Mouse (Mus musculus) kidney, postnatal 0 days (tissue): ENCODE measurements around the gene Mapkbp1. TPM values are rescaled to one million over a fixed set of nuclear protein-coding genes. Genes with fewer than 3 reads are reported as not detected.

Source experiments
- ATAC-seq: fragments of 200-750 bp; cut with Nextera tagmentation; replicated peaks from 2 replicates; pipeline ENCODE4 v1.8.0; 2017; ENCODE audit warnings: low read depth, moderate number of reproducible peaks, moderate TSS enrichment, moderate library complexity; ENCODE audit not compliant: low FRiP score
- DNase-seq: peaks from one replicate; pipeline ENCODE4 v3.0.0-alpha.2; 2016; ENCODE audit warnings: low spot score
- H3K27ac ChIP-seq: fragments of 300-500 bp; sonication (generic); 2 replicates; pipeline ENCODE4 v1.5.1; 2014; ENCODE audit warnings: mild to moderate bottlenecking
- H3K27me3 ChIP-seq: fragments of 300-500 bp; sonication (generic); 2 replicates; pipeline ENCODE4 v1.6.1; 2014; ENCODE audit warnings: low read length, mixed read lengths; ENCODE audit not compliant: insufficient read depth
- H3K36me3 ChIP-seq: fragments of 300-500 bp; sonication (generic); 2 replicates; pipeline ENCODE4 v1.6.1; 2014; ENCODE audit warnings: low read length, mixed read lengths; ENCODE audit not compliant: insufficient read depth
- H3K4me1 ChIP-seq: fragments of 300-500 bp; sonication (generic); replicated peaks from 2 replicates; pipeline ENCODE4 v1.6.1; 2014; ENCODE audit warnings: antibody characterized with exemption, low read length, mixed read lengths; ENCODE audit not compliant: insufficient read depth
- H3K4me2 ChIP-seq: fragments of 300-500 bp; sonication (generic); 2 replicates; pipeline ENCODE4 v1.6.1; 2014; ENCODE audit warnings: mild to moderate bottlenecking, low read length, moderate library complexity, mixed read lengths
- H3K4me3 ChIP-seq: fragments of 300-500 bp; sonication (generic); replicated peaks from 2 replicates; pipeline ENCODE4 v1.5.1; 2014; ENCODE audit warnings: low read depth, low read length
- H3K9ac ChIP-seq: fragments of 300-500 bp; sonication (generic); 2 replicates; pipeline ENCODE4 v1.6.1; 2014; ENCODE audit warnings: low read depth, low read length
- H3K9me3 ChIP-seq: fragments of 300-500 bp; sonication (generic); replicated peaks from 2 replicates; pipeline ENCODE4 v1.6.1; 2016; ENCODE audit warnings: low read length, inconsistent platforms, mixed read lengths
- CTCF ChIP-seq: IDR thresholded peaks from 2 replicates; pipeline ENCODE4 v1.5.1; 2016; ENCODE audit warnings: antibody characterized with exemption, low read depth, mild to moderate bottlenecking, moderate library complexity
- whole genome bisulfite sequencing: fragments of 180-500 bp; shearing (Covaris S2); extraction: QIAGEN DNeasy Blood & Tissue Kit; methylation state at CpG from one replicate; pipeline ENCODE4 v1.1.7; 2014; 5-methylcytosine and 5-hydroxymethylcytosine counted together
- microRNA-seq: library from miRNA; unstranded; fragments of <30 nt; microRNA quantifications from one replicate; pipeline ENCODE4, GENCODE M21; 2016
- polyA plus RNA-seq: library from polyadenylated mRNA; unstranded; fragments of >200 nt; fragmentation: Nextera tagmentation; extraction: Ambion mirVana; gene quantifications from 2 replicates; pipeline ENCODE4 v1.2.1, GENCODE M21; 2015

Gene Mapkbp1
- polyA plus RNA-seq, 1 experiment from 2014 or later, result 1.9 TPM

- H3K4me3 ChIP-seq, result no peak overlapping the region
- no peaks in the 10 kb centered on the region for H3K36me3 ChIP-seq
- TF ChIP-seq CTCF, result no peak
- no peak overlapping the region for H3K4me2 ChIP-seq
- no peak overlapping the region for H3K9ac ChIP-seq
- H3K27me3 ChIP-seq, result no peaks in the 10 kb centered on the region
- ATAC-seq (no peak), DNase-seq (no peak)
- H3K27ac ChIP-seq, result no peak overlapping the region
- WGBS, result 90% methylated on average over 10 of the region's 10 CpGs
- no peaks in the 10 kb centered on the region for H3K9me3 ChIP-seq
- 0 out of 2 replicates have a peak, but pooled peaks cover 5% of the 10 kb centered on the region for H3K4me1 ChIP-seq
These were observed 92.7 kb downstream of the Mapkbp1 start for GRCm38 (mm10) chr2:120065243-120065642.

GRCm38 (mm10) chr2:120066224-120066623 is 93.7 kb downstream of the Mapkbp1 start:
- no peak for ATAC-seq
- no peak for DNase-seq
- Histone ChIP-seq H3K4me3 (no peak overlapping the region), H3K27me3 (no peaks in the 10 kb centered on the region), H3K4me1 (0 out of 2 replicates have a peak, but pooled peaks cover 2% of the 10 kb centered on the region), H3K9ac (no peak overlapping the region), H3K36me3 (no peaks in the 10 kb centered on the region), H3K9me3 (no peaks in the 10 kb centered on the region), H3K27ac (no peak overlapping the region), H3K4me2 (no peak overlapping the region)
- TF ChIP-seq CTCF, result no peak
- 78% methylated on average over 3 of the region's 3 CpGs for WGBS

- no peaks in the 10 kb centered on the region for H3K27me3 ChIP-seq
- no peak overlapping the region for H3K27ac ChIP-seq
- H3K36me3 ChIP-seq, result no peaks in the 10 kb centered on the region
- no peaks in the 10 kb centered on the region for H3K9me3 ChIP-seq
- no peak overlapping the region for H3K4me3 ChIP-seq
- TF ChIP-seq CTCF, result peak; percentile 77
- no peak overlapping the region for H3K4me2 ChIP-seq
- WGBS, result 47% methylated on average over 16 of the region's 16 CpGs
- DNase-seq, result peak; percentile 81
- no peaks in the 10 kb centered on the region for H3K4me1 ChIP-seq
- H3K9ac ChIP-seq, result no peak overlapping the region
- ATAC-seq, result peak; percentile 52; the same call in 1 of the 2 replicates
These were observed 96.3 kb downstream of the Mapkbp1 start for GRCm38 (mm10) chr2:120068555-120069465.

DNA sequence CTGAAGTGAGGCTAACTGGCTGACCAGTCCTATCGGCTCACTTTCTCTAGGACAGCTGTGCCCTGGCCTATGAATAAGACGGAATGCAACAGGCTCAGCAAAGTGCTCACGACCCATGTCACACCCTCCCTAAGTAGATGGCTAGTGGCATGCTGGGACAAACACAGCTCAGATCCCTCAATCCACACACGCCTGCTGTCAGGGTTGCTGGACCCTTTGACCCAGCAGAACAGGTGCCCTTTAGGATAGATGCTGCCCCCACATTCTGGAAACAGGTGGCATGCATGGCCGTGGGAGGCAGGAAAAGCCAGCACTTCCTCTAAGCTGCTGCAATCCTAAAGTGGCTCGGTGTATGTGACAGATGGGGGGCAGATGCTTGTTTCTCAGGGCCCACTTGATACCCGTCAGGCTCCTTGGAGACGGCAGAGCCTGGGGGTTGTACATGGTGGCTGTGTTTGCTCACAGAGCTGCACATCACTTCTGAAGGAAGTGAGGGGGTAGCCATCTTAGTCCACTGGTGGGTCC is 97.0 kb downstream of the Mapkbp1 start:
- WGBS, result 64% methylated on average over 8 of the region's 8 CpGs
- H3K9ac ChIP-seq, result no peak overlapping the region
- no peaks in the 10 kb centered on the region for H3K9me3 ChIP-seq
- TF ChIP-seq CTCF, result no peak
- no peaks in the 10 kb centered on the region for H3K4me1 ChIP-seq
- no peak overlapping the region for H3K27ac ChIP-seq
- H3K4me3 ChIP-seq, result no peak overlapping the region
- no peak for DNase-seq
- no peak for ATAC-seq
- no peaks in the 10 kb centered on the region for H3K27me3 ChIP-seq
- no peaks in the 10 kb centered on the region for H3K36me3 ChIP-seq
- no peak overlapping the region for H3K4me2 ChIP-seq

DNA sequence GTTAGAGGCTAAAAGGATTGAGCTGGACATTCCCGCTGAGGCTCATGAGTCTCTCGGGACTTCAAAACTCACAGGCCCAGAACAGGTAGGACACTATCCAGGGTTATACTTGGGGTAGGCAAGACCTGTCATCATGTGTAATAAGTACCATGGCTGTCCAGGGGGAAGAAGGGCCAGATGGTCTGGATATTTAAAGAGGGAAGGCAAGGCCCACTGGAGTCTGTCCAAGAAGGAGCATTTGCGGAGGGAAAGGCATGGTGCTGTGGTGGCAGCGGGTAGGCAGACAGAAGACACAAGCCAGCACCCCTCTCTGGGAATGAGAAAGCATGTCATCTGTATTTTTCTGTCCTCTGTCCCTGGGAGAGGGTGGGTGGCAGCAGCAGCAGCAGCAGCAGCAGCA is 101.6 kb downstream of the Mapkbp1 start:
- H3K4me1 ChIP-seq, result peaks cover 6% of the 10 kb centered on the region; the same call in 1 of the 2 replicates
- ATAC-seq, result no peak
- TF ChIP-seq CTCF, result no peak
- WGBS, result 92% methylated on average over 4 of the region's 4 CpGs
- DNase-seq, result no peak
- no peak overlapping the region for H3K4me3 ChIP-seq
- H3K9ac ChIP-seq, result no peak overlapping the region
- H3K27me3 ChIP-seq, result 0 out of 2 replicates have a peak, but pooled peaks cover 5% of the 10 kb centered on the region
- no peaks in the 10 kb centered on the region for H3K36me3 ChIP-seq
- H3K4me2 ChIP-seq, result no peak overlapping the region
- no peak overlapping the region for H3K27ac ChIP-seq
- no peaks in the 10 kb centered on the region for H3K9me3 ChIP-seq

DNA sequence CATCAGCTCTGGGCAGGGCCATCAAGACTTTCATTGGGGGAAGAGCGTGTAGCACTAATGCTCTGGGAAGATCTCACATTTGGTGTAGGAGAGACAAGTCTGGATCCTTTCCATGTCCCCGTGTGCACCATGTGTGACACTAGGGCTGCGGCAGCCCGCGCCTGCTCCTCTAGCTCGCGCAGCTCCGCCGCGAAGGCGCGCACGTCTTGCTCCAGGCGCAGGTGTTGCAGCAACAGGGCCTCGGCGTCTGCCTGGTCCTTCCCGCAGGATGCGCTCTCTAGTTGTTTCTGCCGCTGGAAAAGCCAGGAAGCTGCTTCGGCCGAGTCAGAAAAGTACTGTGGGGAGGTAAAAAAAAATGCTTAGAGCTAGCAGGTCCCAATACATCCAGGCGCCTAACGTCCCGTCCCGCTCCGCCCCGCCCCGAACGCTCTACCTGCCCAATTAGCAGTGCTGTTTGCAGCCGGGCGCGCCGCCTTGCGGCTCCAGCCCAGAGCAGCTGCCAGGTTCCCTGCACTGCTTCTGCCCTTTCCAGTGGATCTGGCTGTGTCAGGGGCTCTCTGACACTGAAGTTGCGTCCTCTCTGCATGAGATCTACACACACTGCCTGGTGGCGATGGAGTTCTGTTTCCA is 103.7 kb downstream of the Mapkbp1 start:
- Histone ChIP-seq H3K4me1 (peaks cover 6% of the 10 kb centered on the region; the same call in 1 of the 2 replicates), H3K9me3 (no peaks in the 10 kb centered on the region), H3K27ac (no peak overlapping the region), H3K27me3 (0 out of 2 replicates have a peak, but pooled peaks cover 5% of the 10 kb centered on the region), H3K9ac (peak overlapping the region; percentile 18; the same call in 1 of the 2 replicates), H3K4me2 (peak overlapping the region; percentile 57), H3K4me3 (peak overlapping the region; percentile 34), H3K36me3 (no peaks in the 10 kb centered on the region)
- DNase-seq (peak; percentile 67), ATAC-seq (peak; percentile 19; the same call in 1 of the 2 replicates)
- WGBS, result 1% methylated on average over 36 of the region's 36 CpGs
- TF ChIP-seq CTCF, result peak; percentile 75

Small RNA genes lying within 50 kb of the gene (microRNA-seq; reads per million reads assigned to microRNA genes)
- not detected for gene Mir7665

Other genes starting within 250 kb of the Mapkbp1 start
- 0.83 and 1.1 TPM in 2 replicates for gene Itpka, start 230.4 kb upstream of the Mapkbp1 start, polyA plus RNA-seq
- gene Ltk, start 212.3 kb upstream of the Mapkbp1 start, polyA plus RNA-seq, result 0.52 and 0.53 TPM in 2 replicates
- gene Rpap1, start 185.2 kb upstream of the Mapkbp1 start, polyA plus RNA-seq, result 15.7 and 19.0 TPM in 2 replicates
- gene Tyro3, start 175.0 kb upstream of the Mapkbp1 start, polyA plus RNA-seq, result 7.7 and 9.7 TPM in 2 replicates
- 17.5 TPM in 2 replicates for gene Mga, start 75.5 kb upstream of the Mapkbp1 start, polyA plus RNA-seq
- gene Jmjd7, start 54.8 kb downstream of the Mapkbp1 start, polyA plus RNA-seq, result 24.7 and 25.7 TPM in 2 replicates
- 0.89 and 1.2 TPM in 2 replicates for gene Gm28042, start 54.8 kb downstream of the Mapkbp1 start, polyA plus RNA-seq
- gene Pla2g4b, start 60.7 kb downstream of the Mapkbp1 start, polyA plus RNA-seq, result 0.29 and 0.71 TPM in 2 replicates
- gene Ehd4, start 181.9 kb downstream of the Mapkbp1 start, polyA plus RNA-seq, result 67.6 and 79.3 TPM in 2 replicates